Mouse (Mus musculus) liver, postnatal 0 days (tissue): ENCODE data around the gene Rad51b.

Source experiments
- CTCF ChIP-seq: sonication (generic); IDR thresholded peaks from 2 replicates; pipeline ENCODE4 v1.5.1; 2016; ENCODE audit warnings: antibody characterized with exemption, low read depth
- EP300 ChIP-seq: IDR thresholded peaks from 2 replicates; pipeline ENCODE4 v1.6.1; 2016; ENCODE audit warnings: antibody characterized with exemption, low read depth, mild to moderate bottlenecking

- TF ChIP-seq EP300 (no peak), CTCF (no peak)
Measured at GRCm38 (mm10) chr12:79504641-79505040, 207.6 kb downstream of the Rad51b start.
